Mouse (Mus musculus) inflammation-experienced regulatory T-cells, adult 6 months (primary cell): ENCODE measurements around the gene Gstp3. TPM values are rescaled to one million over a fixed set of nuclear protein-coding genes. Genes with fewer than 3 reads are reported as not detected.
"Not testable (repeated sequence)": the region's sequence is repeated elsewhere in the genome, so short reads cannot be mapped to it uniquely, and the experiment has no call there.

Source experiments
- ATAC-seq: one replicate; pipeline ENCODE4 v1.8.0; 2017
- polyA plus RNA-seq, 3 experiments: library from polyadenylated mRNA; unstranded; fragments of 100-300 nt; shearing (Covaris generic); gene quantifications; one replicate each; pipeline ENCODE4 v1.2.1; 2017

The Gstp3 gene
- polyA plus RNA-seq, 3 experiments from 2014 or later, result 178 to 293 (median 197) TPM

DNA sequence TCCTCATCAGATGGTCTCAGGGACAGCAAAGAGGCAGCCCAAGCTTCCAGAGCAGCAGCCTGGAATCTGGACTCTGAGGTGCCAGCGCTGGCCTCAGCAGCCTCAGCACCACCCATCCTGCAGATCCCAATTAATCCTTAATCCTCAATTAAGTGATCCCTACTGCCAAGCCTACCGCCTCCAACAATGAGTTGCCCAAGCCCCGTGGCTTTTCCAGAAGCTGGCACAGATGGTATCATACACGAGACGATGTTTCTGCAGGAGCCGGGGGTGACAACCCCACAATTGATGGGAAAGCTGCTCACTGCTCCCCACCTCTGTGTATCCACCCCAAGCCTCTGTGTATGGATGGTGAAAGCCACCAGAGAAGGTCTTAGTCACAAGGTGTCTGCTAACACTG is 29.8 kb upstream of the Gstp3 start:
- no peak for ATAC-seq

GRCm38 (mm10) chr19:4088146-4088545 is 28.8 kb upstream of the Gstp3 start:
- no peak for ATAC-seq

- no peak for ATAC-seq
Observed at GRCm38 (mm10) chr19:4087090-4087489, 27.7 kb upstream of the Gstp3 start.

GRCm38 (mm10) chr19:4086156-4086555 is 26.8 kb upstream of the Gstp3 start:
- no peak for ATAC-seq

DNA sequence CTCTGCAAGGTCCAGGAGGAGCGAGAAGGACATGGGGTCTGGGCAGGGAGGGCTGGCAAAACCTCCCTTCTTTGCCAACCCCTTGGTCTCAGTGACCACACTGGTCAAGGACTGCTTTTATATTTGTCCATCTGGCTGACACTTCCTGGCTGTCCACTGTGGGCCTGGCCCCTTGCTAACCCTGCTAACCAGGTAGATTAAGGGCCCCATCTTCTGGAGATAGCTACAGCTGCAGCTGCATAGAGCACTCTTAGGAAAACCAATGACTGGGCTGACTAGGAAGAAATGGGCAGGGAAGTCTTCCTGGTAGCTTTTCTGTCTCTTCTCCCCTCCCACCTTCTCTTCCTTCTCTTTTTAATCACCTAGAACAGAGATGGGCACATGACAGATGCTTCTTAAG is 25.6 kb upstream of the Gstp3 start:
- ATAC-seq, result no peak

- no peak for ATAC-seq
Observed at GRCm38 (mm10) chr19:4083826-4084225, 24.5 kb upstream of the Gstp3 start.

GRCm38 (mm10) chr19:4083316-4083715 is 23.9 kb upstream of the Gstp3 start:
- ATAC-seq, result no peak

DNA sequence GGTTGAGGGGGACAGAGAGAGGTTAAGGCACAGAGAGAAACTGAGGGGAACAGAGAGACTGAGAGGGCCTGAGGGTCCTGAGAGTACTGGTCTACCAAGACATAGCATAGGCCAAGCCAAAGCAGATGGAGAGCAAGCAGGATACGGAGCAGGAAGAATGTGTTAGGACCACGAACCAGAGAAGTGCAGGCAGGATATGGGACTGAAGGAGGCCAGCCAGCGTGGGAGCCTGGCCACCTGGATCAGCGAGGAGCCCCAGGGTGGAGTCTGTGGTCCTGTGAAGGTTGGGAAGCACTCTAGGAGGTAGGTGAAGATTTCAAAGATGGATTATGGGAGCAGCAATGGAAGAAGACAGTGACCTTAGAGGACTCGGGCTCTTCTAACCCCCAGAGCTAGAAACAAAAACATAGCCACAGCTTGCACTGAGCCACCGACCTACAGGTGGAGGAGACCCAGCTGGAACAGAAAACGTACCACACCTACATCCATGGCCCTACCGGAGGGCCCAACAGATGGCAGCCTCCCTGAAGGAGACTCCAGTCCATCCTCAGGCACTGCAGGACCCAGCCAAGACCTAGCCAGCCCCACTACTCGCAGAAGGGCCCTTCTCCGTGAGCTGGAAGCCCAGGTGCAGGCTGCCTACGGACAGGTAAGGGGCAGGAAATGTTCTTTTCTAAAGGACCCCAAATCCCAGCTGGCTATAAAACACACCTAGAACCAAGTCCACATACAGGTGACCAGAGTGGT is 23.0 kb upstream of the Gstp3 start:
- ATAC-seq, result no peak

- no peak for ATAC-seq
Observed at GRCm38 (mm10) chr19:4081394-4081793, 22.0 kb upstream of the Gstp3 start, which contains the start of gene Cabp2. TSS of gene Cabp2 (plus strand) at chr19:4081578.

DNA sequence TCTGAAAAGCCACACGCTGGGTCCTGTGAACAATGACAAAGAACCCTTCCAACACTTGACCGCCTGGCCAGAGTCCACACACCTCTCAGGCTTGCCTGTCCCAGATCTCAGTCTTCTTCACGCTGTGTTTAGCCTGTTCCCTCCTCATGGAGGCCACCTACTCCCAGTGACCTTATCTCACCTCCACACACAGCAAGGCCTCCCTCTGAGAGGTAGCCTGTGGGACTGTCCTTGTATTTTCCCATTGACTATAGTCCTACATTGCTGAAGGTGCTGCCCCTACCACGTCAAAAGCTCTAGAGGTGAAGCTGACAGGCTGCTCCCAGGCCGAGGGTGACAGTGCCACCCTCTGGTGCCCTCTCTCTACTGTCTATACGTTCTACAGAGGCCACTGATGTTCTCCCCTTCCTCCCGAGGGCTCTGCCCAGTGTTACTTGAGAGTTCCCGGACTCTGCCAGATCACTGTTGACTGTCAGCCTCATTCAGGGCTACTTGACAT is 21.2 kb upstream of the Gstp3 start:
- peak; percentile 61 for ATAC-seq

DNA sequence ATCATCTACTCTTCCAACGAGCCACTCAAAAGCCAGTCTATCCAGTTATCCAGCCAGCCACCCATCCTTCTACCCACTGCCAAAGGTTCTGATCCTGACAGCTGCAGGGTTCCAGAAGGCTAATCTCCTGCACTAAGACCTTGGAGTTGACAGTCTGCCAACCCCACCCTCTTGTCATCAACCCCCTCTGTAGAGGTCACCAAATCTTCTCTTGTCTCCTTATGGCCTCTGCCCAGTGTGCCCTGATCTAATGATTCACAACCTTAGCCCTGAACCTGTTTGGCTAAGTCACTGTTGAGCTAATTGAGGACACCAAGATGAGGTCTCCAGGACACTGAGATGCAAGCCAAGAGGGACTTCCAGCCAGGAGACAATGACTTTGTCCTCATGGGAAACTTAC is 20.2 kb upstream of the Gstp3 start:
- ATAC-seq, result no peak

- ATAC-seq, result no peak
Observed at GRCm38 (mm10) chr19:4075531-4075930, 16.2 kb upstream of the Gstp3 start.

GRCm38 (mm10) chr19:4072706-4073424 is 13.5 kb upstream of the Gstp3 start:
- no peak for ATAC-seq

DNA sequence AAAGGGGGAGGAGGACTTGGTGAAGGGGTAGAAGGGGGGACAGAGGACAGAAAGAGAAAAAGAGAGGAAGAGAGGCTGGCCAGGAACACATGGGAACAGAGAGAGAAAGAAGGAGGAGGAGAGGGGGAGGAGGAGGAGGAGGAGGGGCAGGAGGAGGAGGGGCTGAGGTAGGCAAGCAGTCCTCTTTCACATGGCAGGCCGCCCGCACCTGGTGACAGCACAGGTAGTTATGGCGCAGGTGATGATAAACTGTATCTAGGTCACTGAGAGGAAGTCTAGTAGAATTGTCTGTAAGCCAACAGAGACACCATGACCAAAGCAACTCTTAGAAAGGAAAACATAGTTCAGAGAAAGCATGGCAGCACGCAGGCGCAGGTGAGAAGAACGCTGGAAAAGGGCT is 12.0 kb upstream of the Gstp3 start:
- no peak for ATAC-seq

GRCm38 (mm10) chr19:4070756-4071155 is 11.4 kb upstream of the Gstp3 start:
- no peak for ATAC-seq

- ATAC-seq, result no peak
Observed at GRCm38 (mm10) chr19:4070311-4070710, 10.9 kb upstream of the Gstp3 start.

GRCm38 (mm10) chr19:4068717-4069410 is 9.5 kb upstream of the Gstp3 start:
- ATAC-seq, result no peak

DNA sequence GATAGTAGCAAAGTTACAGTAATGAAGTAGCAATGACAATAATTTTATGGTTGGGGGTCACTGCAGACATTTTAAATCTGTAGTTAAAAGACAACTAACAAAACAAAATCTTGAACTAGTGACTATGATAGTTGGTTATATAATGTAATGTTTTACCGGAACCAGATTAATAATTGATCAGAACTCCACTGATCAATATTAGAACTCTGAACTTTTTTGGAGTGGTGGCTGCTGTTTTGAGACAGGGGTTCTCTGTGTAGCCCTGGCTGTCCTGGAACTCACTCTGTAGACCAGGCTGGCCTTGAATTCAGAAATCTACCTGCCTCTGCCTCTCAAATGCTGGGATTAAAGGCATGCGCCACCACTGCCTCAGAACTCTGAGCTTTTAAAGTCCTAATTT is 8.9 kb upstream of the Gstp3 start:
- not testable (repeated sequence) for ATAC-seq

- ATAC-seq, result no peak
Observed at GRCm38 (mm10) chr19:4066877-4067276, 7.5 kb upstream of the Gstp3 start.

DNA sequence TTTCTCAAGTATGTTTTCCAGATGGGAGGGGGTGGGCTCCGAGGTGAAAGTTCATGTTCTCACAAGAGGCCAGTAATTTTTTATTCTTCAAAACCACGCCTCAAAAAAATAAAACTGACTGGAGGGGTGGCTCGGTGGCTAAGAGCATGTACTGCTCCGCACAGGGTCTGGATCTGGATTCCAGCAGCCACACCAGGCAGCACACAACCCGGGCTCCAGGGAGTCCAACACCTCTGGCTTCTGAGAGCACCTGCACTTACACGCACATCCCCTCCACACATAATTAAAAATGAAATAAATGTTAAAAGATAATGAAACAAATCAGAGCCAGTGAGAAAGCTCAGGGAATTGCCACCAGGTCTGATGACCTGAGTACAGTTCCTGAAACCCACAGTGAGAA is 6.9 kb upstream of the Gstp3 start:
- ATAC-seq, result peak; percentile 78

GRCm38 (mm10) chr19:4064501-4064900 is 5.1 kb upstream of the Gstp3 start:
- ATAC-seq, result not testable (repeated sequence)

DNA sequence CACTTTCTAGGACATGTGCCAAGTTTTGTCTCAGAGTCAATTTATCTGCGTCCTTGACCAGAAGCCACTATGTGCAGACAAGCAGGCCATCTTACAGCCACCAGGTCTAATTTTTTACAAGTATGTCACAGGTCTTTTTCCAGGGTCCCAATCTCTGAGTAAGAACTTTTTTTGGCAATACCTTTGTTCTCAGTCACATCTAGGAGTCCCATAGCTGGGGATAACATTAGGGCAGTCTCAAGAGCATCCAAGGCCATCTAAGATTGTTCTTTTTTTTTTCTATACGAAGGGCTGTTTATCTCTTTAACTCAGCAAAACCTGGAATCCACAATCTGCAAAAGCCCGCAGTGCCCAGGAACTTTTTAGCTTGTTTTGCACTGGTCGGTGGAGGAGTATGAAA is 4.0 kb upstream of the Gstp3 start:
- not testable (repeated sequence) for ATAC-seq

GRCm38 (mm10) chr19:4060899-4061465 is 1.6 kb upstream of the Gstp3 start:
- no peak for ATAC-seq
